Mouse (Mus musculus) left cerebral cortex, postnatal 10 days (tissue): ENCODE results near the gene Sorcs1. TPM values are rescaled to one million over a fixed set of nuclear protein-coding genes. Genes with fewer than 3 reads are reported as not detected.

ENCODE experiments used
- DNase-seq, 2 experiments: peaks; one replicate each; pipeline ENCODE4 v3.0.0; 2021 to 2022; ENCODE audit warnings: low spot score in 2 of 2, mixed read lengths in 1 of 2; ENCODE audit errors: extremely low spot score in 1 of 2
- intact Hi-C: fragments of 180-260 bp; cut with DNase I; formaldehyde crosslinking; loops from one replicate; pipeline ENCODE4 v1.15.1; 2025
- total RNA-seq, 2 experiments: library from RNA; stranded (reverse); gene quantifications; 2 replicates each; pipeline ENCODE4 v1.2.3; 2021

Gene Sorcs1
- total RNA-seq, 2 experiments from 2014 or later, result 39.1 to 46.7 TPM

DNA sequence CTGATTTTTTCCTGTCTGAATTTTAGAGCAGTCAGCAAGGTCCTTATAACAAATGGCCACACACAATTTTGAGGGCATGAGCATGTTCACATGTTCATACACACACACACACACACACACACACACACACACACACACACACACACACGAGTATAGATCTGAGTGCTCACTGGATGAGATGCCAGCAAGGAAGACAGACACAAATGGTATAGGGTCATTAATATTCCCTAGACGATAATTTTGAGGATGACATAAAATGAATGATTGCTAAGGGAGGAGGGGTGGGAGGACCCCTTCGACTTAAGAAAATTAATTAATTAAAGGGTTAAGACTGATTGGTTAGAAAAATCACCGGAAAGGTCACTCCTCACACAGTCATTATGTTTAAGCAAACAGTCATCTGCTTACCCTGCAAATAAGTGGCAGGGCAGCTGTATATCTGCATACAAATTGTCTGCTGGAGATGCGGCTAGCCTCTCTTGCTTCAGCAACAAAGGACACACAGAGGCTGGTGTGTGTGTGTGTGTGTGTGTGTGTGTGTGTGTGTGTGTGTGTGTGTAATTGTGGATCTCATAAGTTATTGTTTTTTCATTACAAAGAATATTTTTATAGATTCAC, 221.1 kb downstream of the Sorcs1 start:
- intact Hi-C loops, result no loop called here

DNA sequence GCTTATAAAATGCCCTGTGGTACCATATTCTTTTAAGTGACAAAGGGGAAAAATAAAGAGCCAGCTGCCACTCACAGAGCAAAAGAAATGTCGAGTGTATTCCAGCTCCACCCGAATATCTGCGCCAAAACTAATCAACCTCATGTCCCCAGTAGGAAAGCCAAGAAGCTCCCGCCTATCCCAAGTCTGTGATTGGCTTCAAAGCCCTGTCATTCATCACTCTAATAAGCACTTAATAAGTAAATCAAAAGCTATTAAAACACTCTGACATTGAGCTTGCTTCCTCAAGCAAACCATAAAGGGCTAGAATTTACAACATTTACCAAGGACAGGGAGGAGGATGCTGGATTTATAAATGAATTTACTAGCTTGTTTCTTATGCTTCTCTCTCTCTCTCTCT, 237.3 kb downstream of the Sorcs1 start:
- intact Hi-C loops, result no loop called here
- DNase-seq, result no peak

More for the DNA sequence above, 221.1 kb downstream of the Sorcs1 start:
- no peak for DNase-seq

DNA sequence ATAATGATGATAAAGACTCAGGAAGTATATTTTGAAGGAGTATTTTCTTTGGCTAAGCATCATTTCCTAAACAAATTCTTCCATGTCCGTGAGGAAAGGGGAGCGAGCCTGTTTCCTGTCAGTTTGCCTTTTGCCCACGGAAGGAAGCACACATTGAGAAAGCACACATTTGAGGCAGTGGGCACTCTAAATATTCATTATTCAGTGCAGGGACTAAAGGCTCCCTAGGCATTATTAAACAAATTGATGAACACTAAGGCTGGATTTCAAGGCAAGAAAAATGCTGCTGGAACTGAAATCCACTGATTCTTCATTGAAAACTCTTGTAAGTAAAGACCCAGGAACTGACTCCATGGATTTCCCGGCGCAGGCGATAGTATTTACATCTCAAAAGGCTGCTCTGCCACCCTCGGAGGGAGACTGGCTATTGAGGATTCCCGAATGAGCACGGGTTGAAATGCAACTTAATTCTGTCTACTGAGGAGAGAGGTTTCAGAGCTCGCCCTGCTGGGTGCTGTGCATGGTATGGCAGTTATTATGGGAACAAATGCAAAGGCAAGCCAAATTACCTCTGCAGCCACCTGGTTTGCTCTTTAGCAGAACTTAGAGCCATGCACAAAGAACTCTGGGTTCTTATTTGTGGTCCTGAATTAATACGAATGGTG, 238.1 kb downstream of the Sorcs1 start:
- DNase-seq, result no peak
- intact Hi-C loops, result no loop called here

DNA sequence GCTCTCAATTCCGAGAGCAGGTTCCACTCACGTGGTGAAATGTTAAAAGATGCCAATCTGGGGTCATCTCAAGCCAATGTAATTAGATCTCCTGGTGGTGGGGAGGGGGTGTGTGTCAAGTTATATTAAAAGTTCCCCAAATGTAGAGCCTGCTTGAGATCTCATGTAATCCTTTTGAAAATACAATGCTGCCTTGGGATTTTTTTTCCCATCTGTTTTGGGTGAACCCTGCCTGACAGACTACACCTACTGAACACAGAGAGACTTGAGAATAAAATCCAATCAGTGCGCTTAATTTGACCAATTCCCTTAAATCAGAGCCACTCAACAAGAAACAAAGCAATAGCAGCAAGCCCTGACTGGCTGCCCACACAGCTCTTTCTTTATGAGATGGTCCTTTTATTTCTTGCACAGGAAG, 239.0 kb downstream of the Sorcs1 start:
- intact Hi-C loops, result no loop called here
- no peak for DNase-seq

DNA sequence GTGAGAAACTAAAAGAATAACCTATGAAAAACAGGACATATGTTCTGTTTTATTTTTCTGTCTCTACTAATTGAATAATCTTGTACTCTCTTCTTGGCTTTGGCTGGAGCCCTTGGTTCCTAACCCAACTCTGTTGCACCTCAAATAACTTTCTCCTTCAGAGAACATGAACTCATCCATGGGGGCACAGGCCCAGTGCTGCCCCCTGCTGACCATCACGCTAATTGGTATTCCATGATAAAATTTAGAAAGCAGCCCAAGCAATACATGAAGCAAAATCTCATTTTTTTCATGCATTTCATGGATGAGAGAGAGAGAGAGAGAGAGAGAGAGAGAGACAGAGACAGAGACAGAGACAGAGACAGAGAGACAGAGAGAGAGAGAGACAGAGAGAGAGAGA, 255.5 kb downstream of the Sorcs1 start:
- no peak for DNase-seq
- intact Hi-C loops, result no loop called here

DNA sequence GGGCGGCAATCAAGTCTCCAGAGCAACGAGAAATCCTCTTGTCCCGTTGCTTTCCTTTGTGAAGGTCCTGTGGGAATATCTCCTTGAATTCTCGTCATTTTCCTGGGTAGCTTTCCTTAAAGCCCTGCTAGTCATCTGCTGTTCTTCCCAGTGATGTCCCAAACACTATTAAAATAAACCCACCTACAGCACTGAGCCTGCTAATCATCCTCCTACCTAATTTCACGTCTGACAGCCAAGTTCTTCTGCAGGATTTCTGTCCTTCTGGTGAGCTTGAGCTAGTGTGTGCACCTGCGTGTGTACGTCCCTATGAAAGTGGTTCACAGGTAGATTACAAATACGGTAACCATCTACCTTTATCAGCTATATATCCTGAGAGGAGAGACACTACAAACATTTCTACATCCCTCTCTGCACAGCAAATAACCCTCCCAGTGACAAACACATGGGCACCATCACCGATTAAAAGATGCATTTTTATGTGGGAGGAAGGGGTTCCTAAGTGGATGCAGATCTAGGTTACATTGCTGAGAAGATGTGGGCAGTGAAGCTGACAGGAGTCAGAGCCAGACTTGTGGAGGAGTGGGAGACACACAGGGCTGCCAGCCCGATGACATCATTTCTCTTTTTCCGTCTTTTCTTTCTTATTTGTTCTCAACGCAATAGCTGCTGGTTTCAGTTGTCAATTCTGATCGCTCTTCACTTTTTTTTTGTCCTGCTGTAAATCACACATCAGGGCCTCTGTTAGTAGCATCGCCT, 259.3 kb downstream of the Sorcs1 start:
- no peak for DNase-seq

DNA sequence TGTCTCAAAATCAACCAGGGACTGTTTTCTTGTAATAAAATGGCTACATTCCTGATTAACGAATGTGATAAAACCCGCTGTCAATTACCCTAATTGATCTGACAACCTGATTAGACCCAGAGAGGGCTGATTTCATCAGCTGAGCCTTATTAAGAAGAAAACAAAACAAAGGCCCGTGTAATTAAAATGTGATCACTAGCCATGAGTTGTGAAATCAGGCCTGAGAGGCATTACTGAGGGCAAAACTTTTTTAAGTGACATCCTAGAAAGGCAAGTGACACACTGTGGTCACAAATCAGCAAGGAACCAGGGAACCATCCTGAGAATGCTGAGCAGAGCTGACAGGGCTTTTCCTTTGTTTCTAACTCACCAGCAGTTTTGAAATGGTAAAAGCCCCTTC, 267.9 kb downstream of the Sorcs1 start:
- no peak for DNase-seq
- intact Hi-C loops, result no loop called here

More for the DNA sequence above, 259.3 kb downstream of the Sorcs1 start:
- intact Hi-C loops, result no loop called here

DNA sequence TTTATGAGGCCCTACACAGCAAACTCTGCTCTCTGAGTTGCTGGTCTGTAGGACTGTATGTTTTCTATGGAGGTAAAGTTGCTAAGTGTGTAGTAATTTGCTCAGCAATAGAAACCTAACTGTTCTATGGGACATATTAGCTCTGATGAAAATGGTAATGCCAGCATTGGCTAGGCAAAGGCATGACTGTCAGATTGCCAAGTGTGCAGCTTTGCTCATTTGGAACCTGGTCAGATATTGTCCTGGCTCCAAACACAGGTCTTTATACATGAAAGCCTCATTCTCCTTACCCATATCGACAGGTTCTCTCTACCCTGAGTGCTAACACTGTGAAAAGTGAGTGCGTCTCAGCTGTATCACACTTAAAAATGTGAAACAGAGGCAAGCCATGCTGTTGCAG, 280.1 kb downstream of the Sorcs1 start:
- no peak for DNase-seq
- intact Hi-C loops, result no loop called here

DNA sequence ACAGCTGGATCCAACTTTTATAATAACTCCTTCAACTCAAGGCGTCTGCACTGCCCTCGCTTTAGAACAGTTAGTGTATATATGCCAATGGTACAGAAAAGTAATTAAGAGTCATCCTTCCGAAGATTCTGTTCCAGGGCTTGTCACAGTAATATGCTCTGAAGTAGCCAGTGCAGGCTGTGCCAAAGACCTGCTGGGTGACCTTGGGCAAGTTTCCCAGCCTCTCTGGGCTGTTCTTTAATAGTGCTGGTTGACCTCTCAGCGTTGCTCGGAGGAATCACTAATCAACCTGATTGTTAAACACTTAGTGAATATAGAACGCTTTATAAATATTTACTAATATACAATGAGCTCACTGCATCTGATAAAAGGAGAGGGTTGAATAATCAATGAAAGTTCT, 282.7 kb downstream of the Sorcs1 start:
- no peak for DNase-seq
- intact Hi-C loops, result no loop called here

DNA sequence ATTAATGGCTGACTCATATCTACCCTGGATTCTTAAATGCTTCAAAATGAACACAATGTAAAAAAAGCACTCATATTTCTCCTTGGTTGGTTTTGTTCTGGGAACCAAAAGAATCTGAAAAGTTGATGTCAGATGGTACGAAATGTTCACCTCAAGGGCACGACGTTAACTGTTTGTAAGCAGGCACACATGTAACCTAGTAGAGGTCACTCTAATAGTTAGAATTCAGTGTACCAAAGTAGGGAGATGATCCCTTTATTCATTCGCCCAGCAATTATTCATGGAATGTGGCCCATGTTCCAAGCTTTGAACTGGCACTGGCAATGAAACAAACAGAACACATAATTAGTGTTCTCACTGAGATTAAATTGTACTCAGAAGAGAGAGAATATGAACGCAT, 284.3 kb downstream of the Sorcs1 start:
- intact Hi-C loops, result no loop called here
- no peak for DNase-seq

DNA sequence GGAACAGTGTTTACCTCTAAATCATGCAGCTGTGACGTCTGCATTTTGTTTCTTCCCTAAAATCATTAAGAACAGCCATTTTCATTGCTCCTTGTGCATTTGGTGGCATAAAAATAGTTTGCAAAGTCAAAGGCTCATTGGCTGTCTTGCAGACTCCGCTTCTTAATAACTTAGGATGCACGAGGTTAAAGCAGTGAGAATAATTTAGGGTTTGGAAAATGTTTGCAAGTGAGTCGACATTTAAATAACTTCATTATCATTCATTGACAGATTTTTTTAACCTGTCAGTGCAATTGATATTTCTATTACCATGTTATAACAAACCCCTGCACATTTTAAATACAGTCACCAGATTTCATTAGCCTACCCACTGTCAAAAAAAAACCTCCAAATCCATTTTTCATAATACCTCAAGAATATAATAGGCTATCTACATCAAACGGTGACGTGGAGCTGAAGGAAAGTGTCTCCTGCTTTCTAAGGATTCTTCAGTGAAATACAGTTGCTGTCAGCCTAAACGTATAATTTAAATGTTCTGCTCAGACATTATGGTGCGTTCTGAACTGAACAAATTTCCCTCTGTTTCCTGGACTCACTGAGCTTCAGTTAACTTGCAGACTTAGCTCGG, 288.4 kb downstream of the Sorcs1 start:
- no peak for DNase-seq
- intact Hi-C loops, result no loop called here

DNA sequence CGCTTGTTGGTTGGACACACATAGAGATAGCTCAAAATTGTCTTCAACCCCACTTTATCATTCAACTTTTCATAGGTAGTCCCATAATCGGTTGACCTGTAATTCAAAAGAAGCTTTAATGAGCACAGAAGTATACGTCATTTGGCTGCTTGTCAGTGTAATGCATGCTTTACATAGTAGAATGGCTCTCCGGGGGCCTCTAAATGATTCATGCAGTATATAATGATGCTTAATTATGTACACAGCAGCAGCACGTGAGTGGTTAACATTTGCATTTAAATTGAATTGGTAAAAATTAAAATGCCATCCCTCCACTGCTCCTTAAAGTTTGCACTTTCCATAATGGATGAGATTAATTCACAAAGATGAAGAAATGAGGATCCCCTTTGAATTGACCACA, 299.5 kb downstream of the Sorcs1 start:
- no peak for DNase-seq
- intact Hi-C loops, result no loop called here

DNA sequence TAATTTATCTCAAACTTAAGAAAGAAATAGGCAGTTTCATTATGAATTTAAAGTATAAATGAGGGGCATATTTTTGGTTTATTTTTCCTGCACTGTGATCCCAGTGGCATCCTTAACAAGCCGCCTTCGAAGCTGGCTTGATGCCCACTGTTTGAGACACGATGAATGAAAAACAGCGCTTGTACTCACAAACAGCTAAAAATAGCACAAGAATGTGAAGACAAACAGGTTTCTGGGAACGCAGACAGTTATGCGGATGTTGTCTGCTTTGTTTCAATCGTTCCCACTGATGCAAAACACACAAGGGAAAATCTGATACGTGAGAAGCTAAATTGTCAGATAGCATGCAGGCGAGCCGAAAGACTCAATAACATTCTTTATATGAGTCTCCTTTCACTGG, 303.7 kb downstream of the Sorcs1 start:
- DNase-seq, result peak in 1 of 2 experiments; percentile 66
- intact Hi-C loops, result no loop called here

DNA sequence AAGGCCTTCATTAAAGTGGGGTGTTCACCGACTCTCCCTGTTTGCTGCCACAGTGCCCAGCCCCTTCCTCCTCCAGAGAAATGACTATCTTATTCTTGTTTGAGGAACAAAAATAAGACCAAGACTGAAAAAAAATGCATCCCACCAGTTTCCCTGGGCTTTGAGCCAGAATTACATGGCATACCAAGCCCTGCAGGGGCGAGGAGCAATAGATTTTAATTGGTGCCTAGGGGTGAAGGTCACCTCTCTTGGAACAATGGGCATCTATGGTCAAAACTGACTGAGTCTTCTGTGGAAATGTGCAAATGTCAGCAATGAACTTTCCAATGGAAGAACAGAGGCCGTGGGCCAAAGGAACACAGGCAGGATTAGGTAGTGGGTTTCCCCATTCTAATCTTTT, 312.0 kb downstream of the Sorcs1 start:
- intact Hi-C loops, result no loop called here
- no peak for DNase-seq

DNA sequence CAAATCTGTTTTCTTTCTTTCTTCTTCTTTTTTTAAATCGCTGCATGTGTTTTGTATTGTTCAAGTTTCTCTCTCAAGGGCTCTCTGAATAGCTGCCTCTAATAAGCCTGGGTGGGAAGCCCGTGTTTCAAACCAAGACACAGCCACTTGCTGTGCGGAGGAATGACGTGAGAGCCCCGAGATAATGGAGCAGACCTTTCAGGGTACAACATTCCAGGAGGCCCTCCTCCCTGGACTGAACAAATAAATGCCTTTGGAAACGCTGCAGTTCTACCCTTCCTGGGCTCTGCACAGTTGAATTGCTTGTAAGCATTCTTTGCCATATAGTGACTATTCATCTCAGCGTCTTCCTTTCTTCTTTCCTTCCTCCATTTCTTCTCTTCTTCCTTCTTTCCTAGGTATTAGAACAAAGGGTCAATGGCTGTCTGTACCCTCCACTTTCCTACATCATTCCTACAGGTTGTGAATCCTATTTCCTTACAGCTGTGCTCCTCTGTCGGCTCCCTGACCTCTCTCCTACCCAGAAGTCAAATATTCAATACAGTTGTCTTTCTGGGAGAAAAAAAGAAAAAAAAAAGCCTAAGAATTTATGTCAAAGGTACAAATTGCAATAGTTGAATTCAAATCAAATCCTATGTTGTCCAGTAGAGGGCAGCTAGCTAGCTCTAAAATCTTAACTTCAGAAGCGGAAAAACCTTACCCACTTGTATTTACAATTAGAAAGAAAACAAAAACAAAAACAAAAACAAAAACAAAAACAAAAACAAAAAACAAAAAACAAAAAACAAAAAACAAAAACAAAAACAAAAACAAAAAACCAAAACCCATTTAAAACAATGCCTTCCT, 315.6 kb downstream of the Sorcs1 start:
- DNase-seq, result no peak
- intact Hi-C loops, result no loop called here

DNA sequence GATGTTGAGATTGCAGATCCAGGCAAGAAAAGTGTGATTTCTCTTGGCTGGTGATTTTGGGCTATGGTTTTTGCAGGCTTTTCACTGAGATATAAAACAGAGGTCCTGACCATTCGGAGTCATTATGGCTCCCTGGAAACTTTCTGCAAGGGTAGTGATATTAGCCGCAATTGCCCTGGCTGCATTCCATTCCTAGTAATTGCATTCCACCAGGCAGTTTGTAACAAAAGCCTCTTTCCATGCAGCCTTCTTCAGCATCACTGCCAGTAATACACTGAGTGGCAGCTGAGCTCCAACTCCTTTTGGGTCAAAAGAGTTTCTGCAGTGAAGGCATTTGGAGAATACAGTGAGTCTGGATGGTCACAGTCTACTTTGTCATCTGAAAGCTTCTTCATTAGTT, 319.9 kb downstream of the Sorcs1 start:
- intact Hi-C loops, result no loop called here
- DNase-seq, result no peak

DNA sequence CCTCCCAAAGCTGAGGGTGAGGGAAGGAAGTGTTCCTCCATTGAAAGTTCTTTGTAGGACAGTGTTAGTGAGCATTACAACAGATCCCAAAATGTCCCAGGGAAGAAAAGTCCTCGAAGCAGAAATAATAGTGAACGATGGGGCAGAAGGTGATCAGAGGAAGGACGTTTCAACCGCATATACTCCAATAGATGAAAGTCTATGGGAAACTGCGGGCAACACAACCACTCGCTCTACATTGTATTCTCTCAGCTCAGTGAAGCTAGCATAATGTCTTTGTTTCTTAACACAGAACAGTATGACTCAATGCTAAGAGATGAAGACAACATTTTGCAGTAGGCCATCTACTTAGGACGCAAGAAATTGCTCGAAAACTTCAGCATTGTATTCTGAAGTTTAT, 339.2 kb downstream of the Sorcs1 start:
- intact Hi-C loops, result no loop called here
- no peak for DNase-seq

DNA sequence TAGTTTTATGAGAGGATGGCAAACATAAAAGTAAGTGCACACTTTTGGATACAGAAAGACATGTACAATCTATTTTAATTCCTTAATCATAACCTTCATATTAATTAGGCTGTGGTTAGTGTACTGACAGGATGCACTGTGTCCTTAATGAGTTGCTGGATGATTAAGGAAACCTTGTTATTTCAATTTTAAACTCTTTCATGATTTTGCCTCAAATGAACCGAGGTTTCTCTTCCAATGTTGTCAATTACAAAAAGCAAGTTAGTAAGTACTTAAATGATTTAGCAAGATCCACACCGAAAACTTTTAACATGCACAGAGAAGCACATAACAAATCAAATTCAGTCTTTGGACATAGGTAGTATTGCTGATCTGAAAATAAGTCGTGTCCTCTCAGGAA, 341.7 kb downstream of the Sorcs1 start:
- intact Hi-C loops, result no loop called here
- DNase-seq, result no peak

DNA sequence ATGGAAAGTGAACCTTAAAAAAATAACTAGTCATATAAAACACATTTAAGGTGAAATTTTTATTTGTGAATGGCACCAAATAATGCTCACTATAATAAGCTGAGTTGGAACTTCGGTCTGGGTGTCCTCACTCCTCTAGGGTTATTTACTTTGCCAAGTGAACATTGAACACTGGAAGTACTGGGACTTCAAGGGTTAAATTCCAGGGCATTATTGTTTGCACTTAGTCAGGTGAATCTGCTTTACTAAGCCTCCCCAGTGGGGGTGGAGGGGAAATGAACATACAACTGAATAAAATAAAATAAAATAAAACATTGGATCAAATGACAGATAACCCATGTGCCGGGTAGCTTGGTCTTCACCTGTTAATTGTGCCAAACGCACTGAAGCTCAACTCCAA, 347.3 kb downstream of the Sorcs1 start:
- intact Hi-C loops, result no loop called here
- DNase-seq, result no peak
